Mouse (Mus musculus) brain, embryonic 18.5 days (tissue): ENCODE results near the gene Dnaic2.

Experiments used
- DNase-seq: peaks from one replicate; pipeline ENCODE4 v3.0.0-alpha.2; 2012; ENCODE audit warnings: low read depth, low spot score

The Dnaic2 gene

GRCm38 (mm10) chr11:114797981-114798380 is 70.8 kb downstream of the Dnaic2 start:
- no peak for DNase-seq

GRCm38 (mm10) chr11:114798624-114799023 is 71.4 kb downstream of the Dnaic2 start, which contains the start of gene Gpr142:
TSS of gene Gpr142 (plus strand) at chr11:114798924.
- no peak for DNase-seq

- DNase-seq: no peak
Observed at GRCm38 (mm10) chr11:114801906-114802305, 74.7 kb downstream of the Dnaic2 start.

GRCm38 (mm10) chr11:114802540-114803267 is 75.5 kb downstream of the Dnaic2 start:
- no peak for DNase-seq

- no peak for DNase-seq
Observed at GRCm38 (mm10) chr11:114803990-114804389, 76.8 kb downstream of the Dnaic2 start.

- no peak for DNase-seq
Observed at GRCm38 (mm10) chr11:114807025-114807424, 79.8 kb downstream of the Dnaic2 start.
